Mouse (Mus musculus): ENCODE measurements around the gene Tdrd5. TPM values are rescaled to one million over a fixed set of nuclear protein-coding genes. Genes with fewer than 3 reads are reported as not detected.

The Tdrd5 gene
- 15.1 and 17.1 TPM in 2 replicates for polyA plus RNA-seq (2011; ENCODE audit: insufficient read depth, insufficient read length, low read depth, missing spikeins)

DNA sequence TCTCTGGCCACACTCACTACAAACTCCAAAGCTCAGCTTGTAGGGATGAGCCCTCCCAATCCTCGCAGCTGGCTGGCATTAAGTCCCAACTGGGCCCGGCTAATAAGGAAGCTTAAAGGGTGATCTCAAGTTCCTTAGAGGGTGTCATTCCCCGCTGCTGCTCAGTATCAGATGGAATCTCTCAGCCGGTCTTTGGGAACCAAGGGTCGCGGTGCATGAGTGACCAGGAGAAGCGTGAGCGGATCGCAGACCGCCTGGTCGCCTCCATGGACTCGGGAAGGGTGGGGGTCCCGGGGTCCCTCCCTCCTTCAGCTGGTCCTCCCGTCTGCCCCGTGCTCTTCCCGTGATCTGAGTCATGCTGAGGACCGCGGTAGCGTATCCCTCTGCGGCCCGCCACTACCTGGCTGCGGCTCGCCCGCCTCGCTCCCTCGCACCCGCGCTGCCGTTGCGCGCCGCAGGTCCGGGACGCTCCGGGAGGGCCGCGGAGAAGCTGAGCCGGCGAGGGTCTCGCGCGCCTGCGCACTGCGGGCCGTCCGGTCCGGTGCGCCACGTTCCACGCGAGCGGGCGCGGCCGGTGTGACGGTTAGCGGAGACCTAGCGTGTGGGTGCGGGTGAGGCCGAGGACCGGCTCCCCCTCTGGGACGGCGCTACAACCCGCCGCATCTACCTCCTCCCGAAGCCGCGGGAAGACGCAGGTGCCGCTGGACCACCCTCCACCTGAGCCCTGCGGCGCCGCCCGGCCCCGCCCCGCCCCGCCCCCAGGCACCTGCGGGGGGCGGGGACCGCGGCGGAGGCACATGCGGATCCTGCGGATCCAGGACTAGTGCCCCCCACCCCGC lies at the start of gene Tdrd5:
Tdrd5 (minus strand) TSS at position 754 of the 839 bp plus-strand sequence.
- H3K27me3 ChIP-seq (ENCODE audit: control insufficient read depth, insufficient read depth, low read length, poor library complexity, severe bottlenecking), result 0 out of 2 replicates have a peak, but pooled peaks cover 5% of the 10 kb centered on the region
- H3K27ac ChIP-seq (ENCODE audit: insufficient read depth, low read length), result no peak within 1 kb of the TSS
- H3K9ac ChIP-seq (ENCODE audit: low read depth, poor library complexity, severe bottlenecking), result peak within 1 kb of the TSS; percentile 55
- no peaks in the 10 kb centered on the region for H3K9me3 ChIP-seq (replicated peaks; ENCODE audit: control insufficient read depth, insufficient read depth, low read length, poor library complexity, severe bottlenecking)
- H3K36me3 ChIP-seq (ENCODE audit: control insufficient read depth, insufficient read depth, low read length, poor library complexity, severe bottlenecking), result no peaks in the 10 kb centered on the region
- peak within 1 kb of the TSS; percentile 68 for H3K4me3 ChIP-seq (ENCODE audit: low read depth, low read length)
- no peaks in the 10 kb centered on the region for H3K4me1 ChIP-seq (ENCODE audit: control insufficient read depth, insufficient read depth, low read length)
- no peak for TF ChIP-seq EP300 (IDR thresholded peaks at IDR 0.05; ENCODE audit: insufficient read depth, low read depth, low read length)
- no peak for TF ChIP-seq CTCF (IDR thresholded peaks at IDR 0.05; ENCODE audit: low read depth, low read length)
- no peak for TF ChIP-seq POLR2A (IDR thresholded peaks at IDR 0.05; ENCODE audit: insufficient read depth, low read length)

DNA sequence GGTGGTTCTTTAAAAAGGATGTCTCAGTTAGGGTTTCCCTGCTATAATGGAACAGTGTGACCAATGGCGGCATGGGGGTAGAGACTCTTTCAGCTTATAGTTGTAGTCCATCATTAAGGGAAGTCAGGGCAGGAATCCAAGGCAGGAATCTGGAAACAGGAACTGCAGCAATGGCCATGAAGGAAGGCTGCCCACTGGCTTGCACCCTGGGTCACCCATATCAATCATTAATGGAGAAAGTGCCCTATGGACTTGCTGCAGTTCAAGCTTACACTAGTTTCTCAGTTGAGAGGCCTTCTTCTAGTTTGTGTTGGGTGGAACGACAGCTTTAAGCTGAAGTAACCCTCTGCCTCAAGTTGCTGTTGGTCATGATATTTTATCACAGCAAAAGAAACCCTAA lies 49.0 kb upstream of the Tdrd5 start:
- no peak for TF ChIP-seq POLR2A (IDR thresholded peaks at IDR 0.05; ENCODE audit: insufficient read depth, low read length)
- TF ChIP-seq EP300 (IDR thresholded peaks at IDR 0.05; ENCODE audit: insufficient read depth, low read depth, low read length), result no peak
- TF ChIP-seq CTCF (IDR thresholded peaks at IDR 0.05; ENCODE audit: low read depth, low read length), result no peak
- no peak overlapping the region for H3K4me3 ChIP-seq (ENCODE audit: low read depth, low read length)
- H3K27me3 ChIP-seq (ENCODE audit: control insufficient read depth, insufficient read depth, low read length, poor library complexity, severe bottlenecking), result no peaks in the 10 kb centered on the region
- H3K9ac ChIP-seq (ENCODE audit: low read depth, poor library complexity, severe bottlenecking), result no peak overlapping the region
- no peaks in the 10 kb centered on the region for H3K4me1 ChIP-seq (ENCODE audit: control insufficient read depth, insufficient read depth, low read length)
- no peaks in the 10 kb centered on the region for H3K9me3 ChIP-seq (replicated peaks; ENCODE audit: control insufficient read depth, insufficient read depth, low read length, poor library complexity, severe bottlenecking)
- H3K36me3 ChIP-seq (ENCODE audit: control insufficient read depth, insufficient read depth, low read length, poor library complexity, severe bottlenecking), result no peaks in the 10 kb centered on the region
- H3K27ac ChIP-seq (ENCODE audit: insufficient read depth, low read length), result no peak overlapping the region

DNA sequence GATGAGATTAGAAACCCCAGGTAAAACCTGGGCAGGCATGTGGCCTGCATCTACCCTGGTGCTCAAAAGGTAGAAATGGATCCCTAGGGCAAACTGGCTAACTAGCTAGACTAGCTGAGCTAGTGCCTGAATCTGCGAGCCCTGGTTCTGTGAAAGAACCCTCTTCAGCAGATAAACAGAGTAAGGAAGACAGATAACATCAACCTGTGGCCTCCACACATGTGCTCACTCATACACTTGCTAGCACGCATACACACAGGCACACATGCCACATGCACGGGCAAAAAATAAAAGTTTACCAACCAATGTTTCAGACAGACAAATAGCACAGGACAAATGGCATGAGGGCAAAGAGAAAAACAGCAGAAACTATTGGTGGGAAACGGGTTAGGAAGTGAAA lies 47.0 kb upstream of the Tdrd5 start:
- Histone ChIP-seq H3K27me3 (ENCODE audit: control insufficient read depth, insufficient read depth, low read length, poor library complexity, severe bottlenecking) (no peaks in the 10 kb centered on the region), H3K4me1 (ENCODE audit: control insufficient read depth, insufficient read depth, low read length) (no peaks in the 10 kb centered on the region), H3K27ac (ENCODE audit: insufficient read depth, low read length) (no peak overlapping the region), H3K9me3 (replicated peaks; ENCODE audit: control insufficient read depth, insufficient read depth, low read length, poor library complexity, severe bottlenecking) (no peaks in the 10 kb centered on the region), H3K4me3 (ENCODE audit: low read depth, low read length) (no peak overlapping the region), H3K36me3 (ENCODE audit: control insufficient read depth, insufficient read depth, low read length, poor library complexity, severe bottlenecking) (no peaks in the 10 kb centered on the region), H3K9ac (ENCODE audit: low read depth, poor library complexity, severe bottlenecking) (no peak overlapping the region)
- TF ChIP-seq CTCF (IDR thresholded peaks at IDR 0.05; ENCODE audit: low read depth, low read length) (no peak), EP300 (IDR thresholded peaks at IDR 0.05; ENCODE audit: insufficient read depth, low read depth, low read length) (no peak), POLR2A (IDR thresholded peaks at IDR 0.05; ENCODE audit: insufficient read depth, low read length) (no peak)

- H3K9me3 ChIP-seq (replicated peaks; ENCODE audit: control insufficient read depth, insufficient read depth, low read length, poor library complexity, severe bottlenecking), result no peaks in the 10 kb centered on the region
- no peak overlapping the region for H3K9ac ChIP-seq (ENCODE audit: low read depth, poor library complexity, severe bottlenecking)
- no peaks in the 10 kb centered on the region for H3K4me1 ChIP-seq (ENCODE audit: control insufficient read depth, insufficient read depth, low read length)
- no peak overlapping the region for H3K27ac ChIP-seq (ENCODE audit: insufficient read depth, low read length)
- TF ChIP-seq EP300 (IDR thresholded peaks at IDR 0.05; ENCODE audit: insufficient read depth, low read depth, low read length) (no peak), POLR2A (IDR thresholded peaks at IDR 0.05; ENCODE audit: insufficient read depth, low read length) (no peak), CTCF (IDR thresholded peaks at IDR 0.05; ENCODE audit: low read depth, low read length) (no peak)
- H3K36me3 ChIP-seq (ENCODE audit: control insufficient read depth, insufficient read depth, low read length, poor library complexity, severe bottlenecking), result no peaks in the 10 kb centered on the region
- no peaks in the 10 kb centered on the region for H3K27me3 ChIP-seq (ENCODE audit: control insufficient read depth, insufficient read depth, low read length, poor library complexity, severe bottlenecking)
- no peak overlapping the region for H3K4me3 ChIP-seq (ENCODE audit: low read depth, low read length)
Measured at GRCm38 (mm10) chr1:156349031-156349430, 45.6 kb upstream of the Tdrd5 start.

DNA sequence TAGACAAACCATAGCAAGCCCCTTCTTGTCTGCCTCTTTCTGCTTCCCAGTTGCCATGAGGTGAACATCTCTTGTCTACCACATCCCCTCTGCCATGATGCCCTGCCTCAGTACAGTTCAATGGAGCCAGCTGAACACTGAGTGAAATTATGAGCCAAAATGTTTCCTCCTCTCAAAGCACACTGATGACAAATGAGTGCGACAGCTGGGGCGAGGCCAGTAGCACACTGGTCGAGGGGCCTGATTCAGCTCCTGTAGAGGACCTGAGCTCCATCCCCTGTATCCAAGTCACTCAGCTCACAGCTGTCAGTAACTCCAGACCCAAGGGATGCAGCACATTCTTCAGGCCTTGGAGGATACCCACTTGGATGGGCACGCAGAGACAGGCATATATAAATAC lies 42.2 kb upstream of the Tdrd5 start:
- Histone ChIP-seq H3K27me3 (ENCODE audit: control insufficient read depth, insufficient read depth, low read length, poor library complexity, severe bottlenecking) (no peaks in the 10 kb centered on the region), H3K4me3 (ENCODE audit: low read depth, low read length) (no peak overlapping the region), H3K4me1 (ENCODE audit: control insufficient read depth, insufficient read depth, low read length) (no peaks in the 10 kb centered on the region), H3K36me3 (ENCODE audit: control insufficient read depth, insufficient read depth, low read length, poor library complexity, severe bottlenecking) (no peaks in the 10 kb centered on the region), H3K9me3 (replicated peaks; ENCODE audit: control insufficient read depth, insufficient read depth, low read length, poor library complexity, severe bottlenecking) (no peaks in the 10 kb centered on the region), H3K27ac (ENCODE audit: insufficient read depth, low read length) (no peak overlapping the region), H3K9ac (ENCODE audit: low read depth, poor library complexity, severe bottlenecking) (no peak overlapping the region)
- TF ChIP-seq CTCF (IDR thresholded peaks at IDR 0.05; ENCODE audit: low read depth, low read length) (no peak), EP300 (IDR thresholded peaks at IDR 0.05; ENCODE audit: insufficient read depth, low read depth, low read length) (no peak), POLR2A (IDR thresholded peaks at IDR 0.05; ENCODE audit: insufficient read depth, low read length) (no peak)

GRCm38 (mm10) chr1:156344433-156344832 lies 41.0 kb upstream of the Tdrd5 start:
- no peaks in the 10 kb centered on the region for H3K9me3 ChIP-seq (replicated peaks; ENCODE audit: control insufficient read depth, insufficient read depth, low read length, poor library complexity, severe bottlenecking)
- H3K4me1 ChIP-seq (ENCODE audit: control insufficient read depth, insufficient read depth, low read length), result no peaks in the 10 kb centered on the region
- no peak overlapping the region for H3K9ac ChIP-seq (ENCODE audit: low read depth, poor library complexity, severe bottlenecking)
- no peaks in the 10 kb centered on the region for H3K27me3 ChIP-seq (ENCODE audit: control insufficient read depth, insufficient read depth, low read length, poor library complexity, severe bottlenecking)
- H3K27ac ChIP-seq (ENCODE audit: insufficient read depth, low read length), result no peak overlapping the region
- no peak for TF ChIP-seq POLR2A (IDR thresholded peaks at IDR 0.05; ENCODE audit: insufficient read depth, low read length)
- TF ChIP-seq EP300 (IDR thresholded peaks at IDR 0.05; ENCODE audit: insufficient read depth, low read depth, low read length), result no peak
- no peak for TF ChIP-seq CTCF (IDR thresholded peaks at IDR 0.05; ENCODE audit: low read depth, low read length)
- H3K36me3 ChIP-seq (ENCODE audit: control insufficient read depth, insufficient read depth, low read length, poor library complexity, severe bottlenecking), result no peaks in the 10 kb centered on the region
- H3K4me3 ChIP-seq (ENCODE audit: low read depth, low read length), result no peak overlapping the region
